Mouse (Mus musculus): ENCODE results near the gene Pla2g3.

Gene Pla2g3

DNA sequence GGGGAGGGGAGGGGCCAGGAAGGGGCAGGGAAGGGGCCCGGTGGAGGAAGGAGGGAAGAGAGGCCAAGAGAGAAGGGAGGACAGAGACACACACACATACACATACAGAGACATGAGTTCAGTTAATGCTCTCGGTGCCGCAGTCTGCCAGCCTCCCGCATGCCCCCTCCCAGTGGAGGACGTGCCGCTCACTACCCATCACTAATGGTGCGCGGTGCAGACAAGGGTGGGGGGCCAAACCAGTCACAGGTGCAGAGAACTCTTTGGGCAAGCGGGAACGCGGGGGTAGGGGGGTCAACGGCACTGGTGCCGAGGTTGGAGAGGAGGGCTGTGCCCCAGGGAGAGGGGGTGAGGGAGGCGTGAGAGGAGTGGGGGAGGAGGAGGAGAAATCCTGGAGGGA lies 32.8 kb downstream of the Pla2g3 start:
- no peak for DNase-seq (ENCODE audit: low spot score in 2 of 2)

DNA sequence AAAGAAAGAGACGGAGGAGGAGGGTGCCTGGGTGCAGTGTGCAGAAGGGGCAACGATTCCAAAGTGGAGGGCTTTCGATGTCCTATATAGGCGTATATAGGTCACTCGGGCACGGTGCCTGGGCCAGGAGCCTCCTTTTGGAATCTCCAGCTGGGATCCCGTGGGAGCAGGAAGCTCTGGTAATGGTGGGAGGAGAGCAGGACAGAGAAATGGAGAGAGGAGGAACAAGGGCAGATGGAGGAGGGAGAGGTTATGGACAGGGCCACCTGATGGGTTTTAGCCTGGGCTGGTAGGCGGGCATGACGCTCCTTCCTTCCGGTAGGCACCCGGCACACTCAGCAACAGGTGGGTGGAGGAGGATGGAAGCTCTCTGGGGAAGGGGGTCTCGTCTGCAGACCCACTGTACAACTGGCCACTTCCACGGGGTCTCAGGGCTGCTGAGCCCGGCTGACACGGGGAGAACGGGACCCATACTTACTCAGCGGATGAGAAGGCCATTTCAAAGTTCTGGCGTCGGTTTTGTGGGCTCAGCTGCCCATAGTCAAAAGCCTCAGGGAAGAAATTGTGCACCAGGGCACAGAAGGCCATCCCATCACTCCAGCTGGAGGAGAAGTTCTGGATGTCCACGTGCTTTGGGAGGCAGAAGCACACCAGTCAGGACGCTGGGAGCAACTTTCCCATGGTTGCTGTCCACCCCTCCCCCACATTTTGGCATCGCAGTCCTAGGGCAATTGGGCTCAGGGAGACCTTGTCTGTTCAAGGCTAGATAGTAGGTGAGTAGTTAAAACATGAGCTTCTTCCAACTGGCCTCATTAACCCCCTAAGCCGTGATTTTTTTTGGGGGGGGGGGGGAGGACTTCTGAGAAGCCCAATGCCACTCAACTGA lies 33.5 kb downstream of the Pla2g3 start:
- no peak for DNase-seq (ENCODE audit: low spot score in 2 of 2)

DNA sequence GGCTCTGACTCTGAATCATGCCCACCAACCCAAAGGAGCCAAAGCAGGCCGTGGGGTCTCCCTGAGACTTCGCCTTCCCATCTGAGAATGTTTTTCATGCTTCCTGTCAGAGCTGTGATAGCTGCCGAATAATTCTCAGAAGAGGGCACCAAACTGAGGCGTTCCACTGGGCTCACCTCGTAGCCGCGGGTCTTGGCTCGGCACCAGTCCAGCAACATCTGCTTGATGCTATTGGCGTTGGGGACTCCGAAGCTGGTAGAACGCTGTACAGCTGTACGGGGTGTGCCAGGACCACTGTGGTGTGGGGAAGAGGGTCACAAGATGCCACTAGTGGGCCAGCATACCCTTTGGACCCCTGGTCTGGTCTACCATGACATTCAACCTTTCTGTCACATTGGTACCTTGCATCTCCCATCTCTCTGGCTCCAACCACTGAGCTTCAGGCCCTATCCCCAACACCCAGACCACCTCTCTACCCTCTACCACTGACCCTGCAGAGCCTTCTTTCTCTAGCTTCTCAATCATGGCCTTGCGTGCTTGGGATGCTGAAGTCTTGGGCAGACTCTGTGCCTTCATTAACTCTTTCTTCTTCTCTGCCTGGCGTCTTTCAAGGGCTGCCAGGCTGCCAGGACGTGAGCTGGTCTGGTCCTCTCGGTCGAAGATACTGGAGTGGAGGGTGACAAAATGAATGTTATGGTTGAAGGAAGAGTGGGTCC lies 34.4 kb downstream of the Pla2g3 start:
- DNase-seq (ENCODE audit: low spot score in 2 of 2), result no peak

DNA sequence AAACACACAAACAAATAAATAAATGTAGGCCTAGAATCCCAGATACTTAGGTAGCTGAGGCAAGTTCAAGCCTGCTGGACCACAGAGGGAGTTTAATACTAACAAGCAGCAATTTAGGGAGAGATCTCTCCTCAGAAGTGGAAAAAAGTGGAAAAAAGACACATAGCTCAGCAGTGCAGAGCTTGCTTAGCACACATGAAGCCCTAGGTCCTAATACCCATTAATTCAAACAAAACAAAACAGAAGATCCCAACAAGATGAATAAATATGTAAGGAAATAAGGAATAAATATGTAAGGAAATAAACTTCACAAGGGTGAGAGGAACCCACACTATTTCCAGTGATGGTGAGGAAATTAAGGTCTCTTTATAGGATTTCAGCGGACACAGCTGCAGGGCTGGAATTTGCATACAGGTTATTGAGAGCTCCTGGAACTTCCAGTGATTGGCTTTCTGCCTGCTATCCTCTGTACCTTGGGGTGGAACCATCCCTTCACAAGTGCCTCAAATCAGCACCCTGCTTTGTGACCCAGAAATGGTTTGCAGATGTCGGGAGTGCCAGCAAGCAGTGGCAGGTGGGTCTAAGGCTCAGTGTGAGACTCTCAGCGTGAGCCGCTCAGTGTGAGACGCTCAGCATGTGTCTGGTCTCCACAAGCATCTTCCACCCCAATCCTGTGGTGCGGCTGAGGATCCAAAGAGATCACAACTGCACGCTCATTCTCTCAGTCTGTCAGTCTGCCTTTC lies 35.9 kb downstream of the Pla2g3 start:
- no peak for DNase-seq (ENCODE audit: low spot score in 2 of 2)

DNA sequence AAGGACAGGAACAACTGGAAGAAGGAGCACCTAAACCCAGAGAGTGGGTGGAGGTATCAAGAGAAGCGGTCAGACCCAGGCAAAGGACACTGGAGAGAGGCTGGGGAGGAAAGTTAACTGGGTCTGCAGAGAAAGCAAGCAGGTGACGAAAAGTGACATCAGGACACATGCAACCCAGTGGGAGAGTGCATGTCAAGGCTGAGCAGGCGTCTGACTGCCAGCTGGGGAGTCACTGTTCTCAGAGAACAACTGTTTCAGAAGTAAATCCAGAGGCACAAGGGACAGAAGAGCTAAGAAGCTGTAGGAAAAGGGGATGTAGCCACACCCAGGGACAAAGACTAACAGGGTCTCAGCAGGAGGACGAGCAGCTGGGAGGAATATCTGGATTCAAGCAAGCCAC lies 37.5 kb downstream of the Pla2g3 start:
- DNase-seq (ENCODE audit: low spot score in 2 of 2), result no peak

DNA sequence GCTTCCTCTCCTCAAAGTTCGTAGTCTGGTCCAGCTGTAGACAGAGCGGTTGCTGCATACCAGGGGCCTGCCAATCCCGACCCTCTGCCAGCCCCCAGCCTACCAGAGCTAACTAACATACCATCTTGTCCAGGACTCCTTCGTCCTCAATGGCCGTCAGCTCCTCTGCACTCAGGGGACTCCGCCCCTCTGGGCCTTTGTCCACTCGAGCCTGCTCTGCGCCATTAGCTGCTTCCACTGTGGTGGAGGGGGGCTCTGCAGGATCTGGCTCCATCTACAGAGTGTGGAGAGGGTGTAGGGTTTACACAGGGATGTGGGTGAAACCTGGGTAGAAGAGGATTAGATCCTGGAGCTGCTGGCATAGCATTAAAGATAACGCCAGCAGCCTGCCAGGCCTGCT lies 38.1 kb downstream of the Pla2g3 start:
- DNase-seq (ENCODE audit: low spot score in 2 of 2), result no peak

DNA sequence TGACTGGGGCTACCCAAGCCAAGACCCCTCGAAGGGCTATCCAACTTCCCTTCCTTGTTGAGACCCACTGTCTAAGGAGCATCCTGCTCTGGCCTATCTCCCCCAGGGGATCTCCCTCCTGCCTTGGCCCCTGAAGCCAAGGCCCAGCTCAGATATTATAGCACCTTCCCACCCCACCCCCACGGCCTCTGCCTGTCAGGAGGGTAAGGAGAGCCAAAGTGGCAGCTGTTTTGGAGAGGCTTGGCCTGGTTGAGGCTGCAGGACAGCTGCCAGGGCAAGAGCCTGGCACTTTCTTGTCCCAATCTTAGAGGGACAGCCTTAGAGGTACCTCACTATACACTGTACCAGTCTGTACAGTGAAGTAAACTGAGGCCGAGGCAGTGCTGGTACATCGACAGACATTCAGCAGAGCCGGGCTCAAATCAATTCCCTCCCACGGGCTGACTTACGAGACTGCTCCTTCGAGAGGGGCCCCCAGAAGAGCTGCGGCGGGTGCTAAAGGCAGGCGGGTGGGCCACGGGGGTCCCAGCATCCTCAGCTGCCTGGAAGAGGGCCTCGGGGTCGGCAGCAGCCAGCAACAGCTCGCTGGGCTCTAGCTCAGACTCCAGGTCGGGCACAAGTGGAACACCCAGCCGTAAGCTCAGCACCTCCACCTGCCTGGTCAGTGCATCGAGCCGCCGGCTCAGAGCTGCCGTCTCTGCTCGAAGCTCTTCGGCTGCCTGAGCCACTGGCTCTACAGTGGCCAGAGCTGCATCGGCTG lies 39.1 kb downstream of the Pla2g3 start:
- no peak for DNase-seq (ENCODE audit: low spot score in 2 of 2)

DNA sequence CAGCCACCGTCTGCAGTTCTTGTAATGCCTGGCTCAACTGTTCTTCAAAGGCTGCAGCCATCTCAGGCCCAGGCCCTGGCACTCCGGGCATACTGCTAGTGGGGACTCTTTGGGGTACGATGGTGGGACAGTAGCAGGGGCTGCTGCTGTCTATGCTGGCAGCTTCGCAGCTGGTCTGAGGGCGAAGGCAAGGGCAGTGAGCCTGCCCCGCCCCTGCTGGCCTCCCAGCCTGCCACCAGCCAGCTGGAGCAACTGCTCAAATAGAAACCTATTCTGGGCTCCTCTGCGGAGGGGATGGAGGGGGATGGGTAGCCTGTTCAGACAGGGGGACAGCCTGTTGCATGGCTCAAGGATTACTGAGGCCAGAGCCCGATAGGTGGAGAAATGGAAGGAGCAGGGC lies 39.7 kb downstream of the Pla2g3 start:
- no peak for DNase-seq (ENCODE audit: low spot score in 2 of 2)

DNA sequence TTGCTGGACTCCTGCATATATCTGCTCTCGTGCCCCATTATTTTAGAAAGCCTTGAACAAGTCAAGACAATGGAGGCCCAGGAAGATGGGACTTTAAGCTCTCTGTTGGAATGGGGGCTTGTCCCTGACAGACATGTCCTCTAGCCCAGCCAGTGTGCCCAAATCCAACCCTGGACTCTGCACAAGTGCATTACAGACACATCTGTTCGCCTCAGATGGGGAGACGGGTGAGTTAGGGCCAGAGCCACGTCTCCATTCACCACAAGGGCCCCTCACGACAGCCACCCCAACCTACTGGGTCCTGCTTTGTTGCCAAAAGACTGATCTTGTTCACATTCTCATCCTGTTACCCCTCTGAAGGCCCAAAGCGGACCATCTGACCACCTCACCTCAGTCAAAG lies 40.1 kb downstream of the Pla2g3 start:
- DNase-seq (ENCODE audit: low spot score in 2 of 2), result no peak

DNA sequence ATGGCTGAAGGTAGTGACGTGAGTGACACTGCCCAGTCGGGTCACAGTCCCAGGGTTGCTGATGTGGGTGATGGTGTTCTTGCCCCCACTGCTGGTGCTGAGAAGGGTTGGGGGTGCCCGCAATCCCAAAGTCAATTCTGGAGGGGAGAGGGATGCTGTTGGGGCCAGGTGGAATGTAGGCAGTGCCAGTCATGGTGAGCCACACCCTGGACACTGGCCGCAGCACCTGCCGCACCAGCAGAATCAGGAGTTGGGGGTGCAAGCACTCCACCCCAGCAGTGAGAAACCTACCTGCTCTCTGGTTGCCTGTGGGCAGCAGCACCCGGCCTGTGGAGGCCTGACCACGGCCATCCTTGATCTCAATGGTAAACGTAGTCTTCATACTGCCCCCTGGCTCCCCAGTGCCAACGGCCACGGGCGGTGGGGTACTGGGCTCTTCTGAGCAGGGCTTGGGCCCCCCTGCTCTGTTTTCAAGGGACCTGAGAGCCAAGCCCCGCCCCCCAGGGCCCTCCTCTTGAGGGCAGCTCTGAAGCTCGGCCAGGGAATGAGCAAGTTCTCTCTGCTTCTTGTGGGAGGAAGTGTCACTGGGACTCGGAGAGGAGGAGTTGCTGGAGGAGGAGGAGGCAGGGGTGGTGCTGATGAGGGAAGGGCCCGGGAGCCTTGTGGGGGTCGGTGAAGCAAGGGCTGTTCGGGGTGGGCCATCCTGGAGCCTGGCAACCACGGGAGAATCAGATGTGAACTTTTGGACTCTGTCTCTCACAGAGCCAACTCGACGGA lies 41.6 kb downstream of the Pla2g3 start:
- DNase-seq (ENCODE audit: low spot score in 2 of 2), result no peak

DNA sequence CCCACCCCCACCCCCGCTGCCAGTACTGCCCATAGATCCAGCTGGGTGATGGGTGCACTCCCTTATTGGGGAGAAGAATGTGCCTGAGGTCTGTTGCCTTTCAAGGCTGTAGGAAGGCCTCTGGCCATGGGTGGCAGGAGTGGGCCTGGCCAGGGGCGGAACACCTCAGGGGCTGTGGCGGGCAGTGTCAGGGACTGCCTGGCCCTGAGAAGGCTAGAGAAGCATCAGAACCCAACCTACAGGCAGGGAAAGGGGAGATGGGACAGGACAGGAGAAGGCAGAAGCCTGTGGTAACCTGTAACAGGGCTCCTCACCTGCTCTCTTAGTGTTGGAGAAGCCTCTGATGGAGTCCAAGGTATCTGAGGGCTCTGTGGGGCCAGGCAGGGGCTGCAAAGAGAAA lies 42.6 kb downstream of the Pla2g3 start:
- DNase-seq (ENCODE audit: low spot score in 2 of 2), result no peak

DNA sequence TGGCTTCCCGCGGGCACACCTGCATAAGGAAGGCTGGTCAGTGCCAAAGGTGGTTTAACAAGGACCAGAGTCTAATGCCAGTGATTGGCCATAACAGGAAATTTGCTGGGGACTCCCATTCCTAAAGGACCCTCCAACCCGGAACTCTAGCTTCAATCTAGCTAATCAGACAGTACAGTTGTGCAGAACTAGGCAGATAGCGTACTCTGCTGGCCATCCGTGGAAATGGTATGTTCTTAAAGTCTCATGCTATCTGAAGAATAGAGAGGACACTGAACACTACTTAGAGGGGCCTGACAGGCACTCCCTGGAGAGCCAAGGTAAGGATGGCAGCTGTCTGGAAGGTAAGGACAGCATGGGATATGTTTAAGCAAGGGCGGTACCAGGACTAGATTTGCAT lies 43.5 kb downstream of the Pla2g3 start:
- DNase-seq (ENCODE audit: low spot score in 2 of 2), result peak in 1 of 2 experiments; percentile 43

DNA sequence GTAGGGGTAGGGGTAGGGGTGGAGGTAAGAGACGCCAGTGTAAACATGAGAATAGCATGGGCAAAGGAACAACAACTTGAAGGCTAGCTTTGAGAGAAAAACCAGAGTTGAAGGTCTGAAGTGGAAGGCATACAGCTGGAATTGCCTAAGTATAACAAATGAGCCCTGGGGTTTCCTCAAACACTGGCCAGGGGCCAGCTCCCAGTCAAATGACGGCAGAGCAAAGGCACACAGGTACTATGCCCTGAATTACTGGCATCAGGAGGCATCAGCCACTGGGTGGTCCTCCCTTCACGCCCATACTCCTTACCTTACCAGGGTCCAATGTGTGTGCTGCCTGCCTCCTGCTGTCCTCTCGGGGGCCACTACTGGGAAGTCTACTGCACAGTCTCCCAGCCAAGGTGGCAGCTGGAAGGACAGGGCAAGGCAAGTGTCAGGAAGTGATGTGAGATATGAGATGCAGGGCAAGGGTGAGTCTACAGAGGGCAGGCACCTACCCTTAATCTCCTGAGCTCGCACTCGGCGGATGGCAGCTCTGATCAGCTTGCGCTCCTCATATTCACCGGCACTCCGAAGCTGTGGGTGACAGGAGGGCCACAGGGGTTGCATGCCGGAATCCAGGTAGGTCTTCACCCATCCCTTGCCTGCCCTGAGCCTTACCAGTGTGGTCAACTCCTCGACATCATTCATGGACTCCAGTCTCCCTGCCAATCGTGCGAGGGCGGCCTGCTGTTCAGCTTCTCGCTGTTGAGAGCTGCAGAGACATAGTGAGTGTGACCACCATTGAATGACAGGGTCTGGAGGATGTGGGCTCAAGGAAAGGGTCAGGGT lies 44.2 kb downstream of the Pla2g3 start:
- no peak for DNase-seq (ENCODE audit: low spot score in 2 of 2)

DNA sequence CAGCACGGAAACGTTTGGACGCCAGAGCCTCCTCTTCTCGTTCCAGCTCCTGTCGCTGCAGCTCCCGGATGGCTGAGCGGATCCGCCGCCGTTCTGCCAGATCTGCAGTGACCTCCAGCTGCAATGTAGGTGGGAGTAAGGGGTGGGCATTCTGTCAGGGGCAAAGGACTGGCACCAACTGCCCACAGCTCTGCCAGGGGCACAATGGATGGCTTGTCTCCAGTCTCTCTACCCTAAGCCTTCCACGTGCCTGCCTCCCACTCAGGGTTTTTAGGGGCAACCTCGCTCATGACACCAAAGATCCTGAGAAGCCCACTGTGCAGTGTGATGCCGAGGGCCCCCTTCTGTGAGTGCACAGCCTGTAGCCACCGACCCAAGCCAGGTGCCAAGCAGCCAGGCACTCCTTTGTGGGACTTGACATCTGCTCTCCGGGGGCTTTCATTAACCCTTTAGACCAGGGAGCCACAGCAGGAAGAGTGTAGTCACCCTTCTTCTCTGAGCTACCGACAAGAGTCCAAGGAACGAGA lies 45.4 kb downstream of the Pla2g3 start:
- DNase-seq (ENCODE audit: low spot score in 2 of 2), result no peak

DNA sequence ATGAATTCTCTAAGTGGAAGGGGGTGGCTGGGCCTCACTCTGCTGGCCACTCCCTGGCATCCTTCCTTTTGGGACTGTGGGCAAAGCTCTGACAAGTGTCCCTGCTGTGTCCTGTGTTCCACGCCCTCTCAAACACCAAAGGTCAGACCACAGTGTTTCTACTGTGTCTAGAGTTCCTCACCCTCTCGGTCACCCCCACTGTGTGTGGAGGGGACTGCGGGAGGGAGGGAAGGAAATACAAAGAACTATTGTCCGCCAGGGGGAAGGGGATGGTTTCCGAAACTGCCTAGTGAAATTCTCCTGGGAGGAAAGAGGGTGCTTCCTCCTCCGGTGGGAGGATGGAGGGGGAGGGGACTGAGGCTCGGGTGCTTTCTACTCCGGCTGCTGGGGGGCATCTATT lies 46.9 kb downstream of the Pla2g3 start:
- no peak for DNase-seq (ENCODE audit: low spot score in 2 of 2)

DNA sequence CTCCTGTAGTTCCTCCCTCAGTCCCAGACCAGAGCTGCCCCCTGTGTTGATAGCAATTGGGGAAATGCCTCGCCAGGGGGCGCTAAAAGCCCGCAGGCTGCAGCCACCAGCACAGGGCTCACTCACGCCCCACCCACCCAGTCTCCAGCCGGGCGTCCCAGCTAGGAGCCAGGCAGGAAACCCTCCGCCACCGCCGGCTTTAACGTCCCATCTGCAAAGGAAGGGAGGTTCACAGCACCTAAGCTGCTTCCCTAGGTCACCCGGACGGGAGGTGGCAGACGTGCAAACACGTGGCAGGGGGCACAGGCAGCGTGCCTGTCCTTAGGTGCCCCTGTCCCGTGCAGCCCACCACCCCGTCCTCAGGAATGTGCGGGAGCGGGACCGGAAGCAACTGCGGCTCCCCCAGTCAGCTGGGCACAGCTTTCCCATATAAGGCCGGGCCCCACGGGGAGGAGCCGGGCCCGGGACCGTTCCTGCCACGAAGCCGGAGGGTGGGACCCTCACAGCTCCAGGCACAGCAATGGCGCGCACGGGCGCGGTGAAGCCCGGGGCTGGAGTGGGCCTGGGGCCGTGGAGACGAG lies 47.4 kb downstream of the Pla2g3 start:
- peak; percentile 91 to 92 for DNase-seq (ENCODE audit: low spot score in 2 of 2)

DNA sequence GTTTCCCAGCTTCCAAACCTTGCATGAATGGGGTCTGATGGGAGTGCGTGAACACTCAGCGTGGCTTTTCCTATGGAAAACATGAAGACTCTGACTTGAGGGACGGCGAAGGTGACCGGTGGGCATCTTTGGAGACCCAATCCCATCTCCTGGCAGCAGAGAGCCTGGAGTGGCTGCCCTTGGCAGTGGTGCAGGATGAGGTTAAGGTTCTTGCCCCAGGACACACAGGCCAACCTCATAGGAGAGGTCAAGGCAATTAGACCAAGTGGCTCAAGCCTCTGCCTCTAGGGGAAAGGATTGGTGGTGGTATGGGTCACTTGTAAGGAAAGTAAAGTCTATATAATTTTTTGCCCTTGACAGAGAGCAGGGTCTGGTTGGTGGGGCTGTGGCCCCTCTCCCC lies 48.0 kb downstream of the Pla2g3 start:
- DNase-seq (ENCODE audit: low spot score in 2 of 2), result no peak

DNA sequence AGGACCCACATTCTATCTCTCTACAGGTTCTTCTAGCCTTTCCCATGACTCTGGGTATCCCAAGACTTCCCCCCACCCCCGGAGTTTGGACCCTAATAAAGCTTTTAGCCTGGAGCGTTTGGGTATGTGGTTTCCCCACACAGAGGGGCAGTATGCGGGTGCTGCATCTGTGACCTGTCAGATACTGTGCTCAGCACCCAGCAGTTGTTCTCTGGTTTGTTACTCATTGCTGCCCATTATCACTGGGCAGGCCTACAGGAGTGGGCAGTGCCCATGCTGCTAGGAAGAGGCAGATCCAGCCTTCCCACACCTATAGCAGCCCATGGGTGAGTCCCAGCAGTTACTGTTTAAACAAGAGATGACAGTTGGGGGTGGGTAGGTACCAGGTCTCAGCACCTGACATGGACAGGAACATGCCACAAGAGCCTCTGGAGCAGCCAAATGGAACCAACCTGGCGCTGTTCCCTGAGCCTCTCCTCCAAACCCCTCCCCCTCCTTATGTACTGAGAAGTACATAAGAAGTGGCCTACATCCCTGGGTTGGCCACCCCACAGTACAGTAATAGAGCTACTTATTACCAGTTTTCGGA lies 48.8 kb downstream of the Pla2g3 start:
- DNase-seq (ENCODE audit: low spot score in 2 of 2), result no peak

DNA sequence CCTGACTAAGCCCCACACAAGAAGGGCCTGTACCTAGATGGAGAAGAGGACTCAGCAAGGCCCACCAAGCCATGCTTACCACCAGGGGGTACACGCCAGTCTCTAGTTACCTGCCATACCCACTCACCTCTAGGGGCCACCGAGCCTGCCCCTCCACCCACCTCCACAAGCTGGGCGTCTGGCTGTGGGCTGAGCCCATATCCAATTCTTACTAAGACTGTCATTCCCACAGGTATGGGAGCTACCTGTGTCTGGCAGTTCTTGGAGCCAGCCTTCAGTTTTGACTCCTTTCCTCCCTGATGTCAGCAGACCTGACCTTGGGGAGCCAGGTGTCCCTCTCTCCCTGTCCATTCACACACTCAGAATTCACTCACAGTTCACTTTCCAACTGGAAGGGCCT lies 49.6 kb downstream of the Pla2g3 start:
- no peak for DNase-seq (ENCODE audit: low spot score in 2 of 2)
